Mouse (Mus musculus): ENCODE measurements around the gene Pter.

The Pter gene

GRCm38 (mm10) chr2:13009261-13009972, 85.6 kb downstream of the Pter start:
- in situ Hi-C loops (cut with MboI), result no loop called here

- in situ Hi-C loops (cut with MboI), result no loop called here
These were observed 86.2 kb downstream of the Pter start for GRCm38 (mm10) chr2:13010030-13010459.

- in situ Hi-C loops (cut with MboI), result no loop called here
These were observed 86.9 kb downstream of the Pter start for GRCm38 (mm10) chr2:13010460-13011341.

- in situ Hi-C loops (cut with MboI), result no loop called here
These were observed 87.6 kb downstream of the Pter start, which contains the start of gene C1ql3 for GRCm38 (mm10) chr2:13011472-13011871. TSS of gene C1ql3 (minus strand) at chr2:13011806.

GRCm38 (mm10) chr2:13011973-13012372, 88.1 kb downstream of the Pter start:
- in situ Hi-C loops (cut with MboI), result no loop called here

- in situ Hi-C loops (cut with MboI), result no loop called here
These were observed 94.5 kb downstream of the Pter start for GRCm38 (mm10) chr2:13018382-13018781.

- in situ Hi-C loops (cut with MboI), result no loop called here
These were observed 95.0 kb downstream of the Pter start for GRCm38 (mm10) chr2:13018861-13019260.

GRCm38 (mm10) chr2:13038772-13039171, 114.9 kb downstream of the Pter start:
- in situ Hi-C loops (cut with MboI), result no loop called here

GRCm38 (mm10) chr2:13039785-13040184, 115.9 kb downstream of the Pter start:
- in situ Hi-C loops (cut with MboI), result no loop called here

- in situ Hi-C loops (cut with MboI), result no loop called here
These were observed 120.7 kb downstream of the Pter start for GRCm38 (mm10) chr2:13044555-13044954.

GRCm38 (mm10) chr2:13048649-13049048, 124.8 kb downstream of the Pter start:
- in situ Hi-C loops (cut with MboI), result no loop called here
